Mouse (Mus musculus) forebrain, embryonic 15.5 days (tissue): ENCODE measurements at regions not wholly inside any gene's neighbourhood (a gene's known extent, or its start where the extent isn't known, plus 50 kb on each side); places are given as distances from the start of the nearest gene placed in this dataset.

ENCODE experiments used
- ATAC-seq: fragments of 200-750 bp; cut with Nextera tagmentation; replicated peaks from 2 replicates; pipeline ENCODE4 v1.8.0; 2017; ENCODE audit warnings: mild to moderate bottlenecking, moderate TSS enrichment, moderate library complexity
- H3K27ac ChIP-seq: fragments of 300-500 bp; sonication (generic); replicated peaks from 2 replicates; pipeline ENCODE4 v1.5.1; 2015; ENCODE audit warnings: mild to moderate bottlenecking, inconsistent platforms
- H3K27me3 ChIP-seq: fragments of 300-500 bp; sonication (generic); 2 replicates; pipeline ENCODE4 v1.6.1; 2015; ENCODE audit warnings: inconsistent platforms
- H3K36me3 ChIP-seq: fragments of 300-500 bp; sonication (generic); 2 replicates; pipeline ENCODE4 v1.6.1; 2015; ENCODE audit warnings: mild to moderate bottlenecking, inconsistent platforms
- H3K4me1 ChIP-seq: fragments of 300-500 bp; sonication (generic); 2 replicates; pipeline ENCODE4 v1.6.1; 2015; ENCODE audit warnings: inconsistent platforms
- H3K4me2 ChIP-seq: fragments of 300-500 bp; sonication (generic); replicated peaks from 2 replicates; pipeline ENCODE4 v1.6.1; 2015; ENCODE audit warnings: mild to moderate bottlenecking, inconsistent platforms
- H3K4me3 ChIP-seq: fragments of 300-500 bp; sonication (generic); 2 replicates; pipeline ENCODE4 v1.5.1; 2015; ENCODE audit warnings: mild to moderate bottlenecking, inconsistent platforms
- H3K9ac ChIP-seq: fragments of 300-500 bp; sonication (generic); replicated peaks from 2 replicates; pipeline ENCODE4 v1.6.1; 2015; ENCODE audit warnings: mild to moderate bottlenecking, inconsistent platforms
- H3K9me3 ChIP-seq: fragments of 300-500 bp; sonication (generic); 2 replicates; pipeline ENCODE4 v1.6.1; 2016; ENCODE audit warnings: inconsistent platforms
- WGBS: fragments of 180-500 bp; shearing (Covaris S2); methylation state at CpG from one replicate; pipeline ENCODE4 v1.1.7; 2015; ENCODE audit warnings: mixed read lengths; 5-methylcytosine and 5-hydroxymethylcytosine counted together

DNA sequence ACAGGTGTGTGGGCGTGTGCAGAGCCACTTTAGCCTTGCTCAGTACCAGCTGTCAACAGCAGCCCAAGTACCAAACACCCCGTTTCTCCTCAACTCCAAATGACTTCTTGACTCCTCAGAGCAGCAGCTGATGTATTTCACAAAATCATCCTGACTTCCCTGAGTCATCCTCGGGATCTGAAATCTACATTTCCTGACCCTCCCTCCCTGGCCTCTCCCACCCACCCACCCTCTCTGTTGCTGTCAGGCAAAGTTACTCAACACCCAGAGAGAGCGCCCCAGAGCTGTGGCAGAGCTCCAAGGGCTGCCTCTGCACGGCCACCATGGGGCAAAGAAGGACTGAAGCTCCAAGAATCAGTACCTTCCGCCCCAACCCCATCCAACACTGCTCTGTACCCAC lies 83.5 kb upstream of the Cyp1b1 start:
- Histone ChIP-seq H3K4me2 (no peak overlapping the region), H3K9ac (no peak overlapping the region), H3K27ac (no peak overlapping the region), H3K36me3 (no peaks in the 10 kb centered on the region), H3K4me1 (no peaks in the 10 kb centered on the region), H3K27me3 (no peaks in the 10 kb centered on the region), H3K9me3 (no peaks in the 10 kb centered on the region), H3K4me3 (no peak overlapping the region)
- WGBS = 94% methylated on average over 6 of the region's 6 CpGs
- no peak for ATAC-seq

DNA sequence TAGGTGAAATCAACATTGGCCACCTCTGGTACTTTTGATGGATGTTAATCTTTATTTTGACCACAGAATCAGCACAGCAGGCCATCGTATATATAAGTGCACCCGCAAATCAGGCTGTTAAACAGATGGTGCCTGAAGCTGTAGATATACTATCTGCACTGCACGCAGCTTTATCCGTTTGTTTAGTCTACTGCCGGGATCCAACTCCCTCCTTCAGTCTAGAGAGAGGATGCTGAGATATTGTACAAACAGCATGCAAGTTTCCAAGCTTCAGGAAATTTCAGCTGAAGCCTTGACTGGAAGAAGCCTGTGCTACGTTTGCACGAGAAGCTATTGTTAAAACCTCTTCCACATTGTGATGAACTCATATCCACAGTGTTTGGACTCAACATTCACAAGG lies 75.3 kb upstream of the Cyp1b1 start:
- Histone ChIP-seq H3K9me3 (no peaks in the 10 kb centered on the region), H3K4me2 (no peak overlapping the region), H3K27ac (no peak overlapping the region), H3K4me1 (no peaks in the 10 kb centered on the region), H3K36me3 (no peaks in the 10 kb centered on the region), H3K4me3 (no peak overlapping the region), H3K9ac (no peak overlapping the region), H3K27me3 (no peaks in the 10 kb centered on the region)
- no peak for ATAC-seq
- 76% methylated on average over 7 of the region's 7 CpGs for WGBS

DNA sequence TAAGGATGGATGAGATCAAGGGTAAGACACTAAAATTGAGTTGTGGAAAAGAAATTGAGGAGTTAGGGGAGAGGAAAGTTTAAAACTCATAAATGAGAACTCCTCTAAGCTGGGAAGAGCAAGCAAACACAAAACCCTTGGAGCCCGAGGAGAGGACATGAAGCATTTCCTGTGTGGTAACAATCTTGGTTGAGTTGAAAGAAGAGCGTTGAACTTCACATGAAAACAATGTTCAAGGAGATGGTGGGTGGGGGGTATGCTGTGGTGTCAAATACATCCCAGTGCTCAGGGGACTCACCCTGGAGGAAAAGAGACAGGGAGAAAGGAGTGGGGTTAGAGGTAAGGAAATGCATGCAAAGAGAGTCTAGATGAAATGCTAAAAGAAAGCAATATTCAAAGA lies 72.3 kb upstream of the Cyp1b1 start:
- no peaks in the 10 kb centered on the region for H3K4me1 ChIP-seq
- 92% methylated on average over 2 of the region's 2 CpGs for WGBS

DNA sequence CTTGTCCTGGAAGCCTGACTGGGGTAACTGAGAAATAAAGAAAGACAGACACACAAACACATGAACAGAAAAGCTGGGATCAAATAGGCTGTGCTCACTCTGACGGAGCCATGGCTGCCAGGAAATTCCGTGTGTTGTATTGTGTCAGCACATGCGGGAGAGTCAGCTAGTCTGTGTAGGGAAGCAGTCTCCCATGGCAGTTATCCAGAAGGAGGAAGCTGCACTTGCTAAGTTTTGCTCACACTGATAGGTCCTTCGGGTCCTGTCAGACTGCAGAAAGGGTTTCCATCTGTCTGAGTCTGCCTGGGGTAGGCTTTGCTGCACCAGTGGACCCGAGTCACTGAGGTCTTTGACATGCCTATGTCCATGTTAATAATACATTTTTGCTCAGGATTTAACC lies 71.8 kb upstream of the Cyp1b1 start:
- WGBS = 82% methylated on average over 5 of the region's 5 CpGs
- no peaks in the 10 kb centered on the region for H3K4me1 ChIP-seq
- no peak for ATAC-seq

More for the DNA sequence above, 72.3 kb upstream of the Cyp1b1 start:
- no peak for ATAC-seq
- Histone ChIP-seq H3K9ac (no peak overlapping the region), H3K27ac (no peak overlapping the region), H3K27me3 (no peaks in the 10 kb centered on the region), H3K36me3 (no peaks in the 10 kb centered on the region), H3K4me2 (no peak overlapping the region), H3K4me3 (no peak overlapping the region), H3K9me3 (no peaks in the 10 kb centered on the region)

DNA sequence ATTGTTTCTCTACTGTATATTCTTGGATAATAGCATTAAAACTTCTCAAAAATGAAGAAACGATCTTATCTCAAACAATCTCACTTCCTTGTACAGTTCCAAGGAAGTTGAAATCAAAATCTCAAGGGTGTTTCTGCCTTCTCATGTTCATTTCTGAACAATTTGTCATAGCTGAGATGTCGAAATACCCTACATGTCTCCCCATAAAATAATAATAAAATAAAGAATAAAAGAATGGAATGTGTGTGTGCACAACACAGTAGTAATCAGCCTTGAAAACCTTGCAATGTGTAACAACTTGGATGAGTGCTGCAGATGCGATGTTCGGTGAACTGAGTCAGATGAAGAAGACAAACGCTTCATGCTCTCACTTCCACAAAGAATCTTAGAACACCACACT lies 71.4 kb upstream of the Cyp1b1 start:
- Histone ChIP-seq H3K4me2 (no peak overlapping the region), H3K9ac (no peak overlapping the region), H3K27ac (no peak overlapping the region), H3K36me3 (no peaks in the 10 kb centered on the region), H3K9me3 (no peaks in the 10 kb centered on the region), H3K27me3 (no peaks in the 10 kb centered on the region), H3K4me3 (no peak overlapping the region), H3K4me1 (no peaks in the 10 kb centered on the region)
- ATAC-seq = no peak
- 94% methylated on average over 5 of the region's 5 CpGs for WGBS

More for the DNA sequence above, 71.8 kb upstream of the Cyp1b1 start:
- no peak overlapping the region for H3K4me3 ChIP-seq
- no peak overlapping the region for H3K27ac ChIP-seq
- H3K9ac ChIP-seq = no peak overlapping the region
- no peaks in the 10 kb centered on the region for H3K9me3 ChIP-seq
- no peak overlapping the region for H3K4me2 ChIP-seq
- H3K36me3 ChIP-seq = no peaks in the 10 kb centered on the region
- no peaks in the 10 kb centered on the region for H3K27me3 ChIP-seq

DNA sequence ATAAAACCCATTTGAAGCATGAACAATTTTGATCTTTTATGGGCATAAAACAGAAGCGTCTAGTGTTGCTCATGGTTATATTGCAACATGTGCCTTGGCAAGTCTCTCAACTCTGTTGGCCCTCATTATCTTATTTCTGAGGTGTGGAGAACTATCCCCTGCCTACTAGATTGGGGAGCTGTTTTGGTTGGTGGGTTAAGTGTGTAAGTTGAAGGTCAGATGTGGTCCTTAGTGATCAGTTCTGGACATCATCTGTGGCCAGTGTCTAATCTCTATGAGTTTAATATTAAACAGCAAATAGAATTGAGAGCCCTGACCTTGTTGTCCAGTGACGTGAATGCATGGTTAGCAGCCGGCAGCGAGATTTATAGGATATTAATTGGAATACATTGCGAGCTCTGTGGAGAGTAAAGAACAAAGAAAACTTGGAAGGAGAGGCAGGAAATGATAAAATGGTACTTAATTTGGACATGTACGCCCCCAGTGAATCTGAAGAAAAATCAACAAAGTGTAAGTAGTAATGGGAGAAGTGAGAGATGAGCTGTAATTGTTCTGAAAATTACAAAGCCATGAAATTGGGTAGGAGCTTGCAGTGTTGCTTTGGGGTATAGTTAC lies 69.5 kb upstream of the Cyp1b1 start:
- H3K4me2 ChIP-seq = no peak overlapping the region
- no peaks in the 10 kb centered on the region for H3K4me1 ChIP-seq
- H3K4me3 ChIP-seq = no peak overlapping the region
- WGBS = 94% methylated on average over 6 of the region's 6 CpGs
- no peaks in the 10 kb centered on the region for H3K36me3 ChIP-seq
- no peaks in the 10 kb centered on the region for H3K27me3 ChIP-seq
- H3K27ac ChIP-seq = no peak overlapping the region
- 0 out of 2 replicates have a peak, but pooled peaks cover 3% of the 10 kb centered on the region for H3K9me3 ChIP-seq
- no peak overlapping the region for H3K9ac ChIP-seq
- ATAC-seq = no peak

DNA sequence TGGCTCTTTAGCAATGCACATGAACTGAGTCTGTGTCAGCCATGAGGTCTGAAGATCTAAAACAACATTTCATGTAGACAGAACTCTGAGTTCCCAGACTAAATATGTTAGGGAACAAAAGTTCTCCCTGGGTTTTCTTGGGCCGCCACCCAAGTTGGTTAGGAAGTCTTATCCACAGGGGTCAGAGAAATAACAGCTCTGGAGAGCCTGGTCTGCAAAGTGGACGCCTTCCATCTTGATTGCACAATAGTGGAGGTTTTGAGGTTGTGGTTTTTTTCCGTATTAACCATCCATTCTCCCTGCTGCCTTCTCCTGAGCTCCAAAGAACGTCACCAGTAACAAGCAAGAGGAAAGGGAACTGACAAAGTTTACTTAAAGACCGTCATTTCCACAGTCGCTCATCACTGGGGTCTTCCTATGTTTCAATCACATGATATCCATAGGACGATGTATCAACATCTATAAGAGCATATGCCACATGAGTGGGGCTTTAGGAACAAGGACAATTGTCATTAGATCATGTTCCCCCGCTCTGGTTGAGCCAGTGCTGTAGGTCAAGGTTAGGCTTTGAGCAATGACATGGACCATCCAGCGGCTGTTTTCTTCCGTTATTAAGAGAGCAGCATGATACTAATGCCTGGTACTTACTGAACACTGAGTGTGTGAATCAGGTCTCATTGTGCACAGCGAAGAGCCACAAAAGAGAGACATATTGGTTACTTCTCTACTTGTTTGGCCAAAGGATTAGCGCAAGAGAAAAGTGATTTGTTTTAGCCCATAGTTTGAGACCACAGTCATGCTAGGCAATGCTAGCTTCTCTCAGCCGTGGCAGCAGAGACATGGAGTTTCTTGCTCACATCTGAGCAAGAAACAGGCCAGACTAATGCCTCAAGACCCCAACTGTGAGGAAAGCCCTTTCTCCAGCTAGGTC lies 67.1 kb upstream of the Cyp1b1 start:
- H3K27ac ChIP-seq = no peak overlapping the region
- WGBS = 91% methylated on average over 13 of the region's 13 CpGs
- ATAC-seq = no peak

DNA sequence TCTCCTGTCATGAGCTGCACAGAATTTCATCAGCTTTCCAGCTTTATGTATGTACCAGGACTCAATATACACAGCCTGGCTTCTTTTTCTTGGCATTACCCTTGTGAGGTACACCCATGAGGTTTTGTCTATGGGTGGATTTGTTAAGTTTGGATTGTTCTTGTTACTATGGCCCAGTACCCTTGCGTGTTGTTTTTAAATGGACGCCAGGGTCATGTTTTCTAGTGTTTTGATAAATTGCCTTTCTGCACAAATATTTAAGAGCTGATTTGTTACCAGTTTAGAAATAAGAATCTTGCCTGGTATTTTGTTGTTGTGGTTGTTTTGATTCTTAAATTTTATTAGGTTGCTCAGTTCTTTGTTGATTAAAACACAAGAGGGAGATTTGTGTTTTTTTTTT lies 66.4 kb upstream of the Cyp1b1 start:
- no peak overlapping the region for H3K27ac ChIP-seq
- ATAC-seq = no peak

More for the DNA sequence above, 67.1 kb upstream of the Cyp1b1 start:
- Histone ChIP-seq H3K9me3 (0 out of 2 replicates have a peak, but pooled peaks cover 3% of the 10 kb centered on the region), H3K36me3 (no peaks in the 10 kb centered on the region), H3K27me3 (no peaks in the 10 kb centered on the region), H3K4me2 (no peak overlapping the region), H3K4me1 (no peaks in the 10 kb centered on the region), H3K9ac (no peak overlapping the region), H3K4me3 (no peak overlapping the region)

DNA sequence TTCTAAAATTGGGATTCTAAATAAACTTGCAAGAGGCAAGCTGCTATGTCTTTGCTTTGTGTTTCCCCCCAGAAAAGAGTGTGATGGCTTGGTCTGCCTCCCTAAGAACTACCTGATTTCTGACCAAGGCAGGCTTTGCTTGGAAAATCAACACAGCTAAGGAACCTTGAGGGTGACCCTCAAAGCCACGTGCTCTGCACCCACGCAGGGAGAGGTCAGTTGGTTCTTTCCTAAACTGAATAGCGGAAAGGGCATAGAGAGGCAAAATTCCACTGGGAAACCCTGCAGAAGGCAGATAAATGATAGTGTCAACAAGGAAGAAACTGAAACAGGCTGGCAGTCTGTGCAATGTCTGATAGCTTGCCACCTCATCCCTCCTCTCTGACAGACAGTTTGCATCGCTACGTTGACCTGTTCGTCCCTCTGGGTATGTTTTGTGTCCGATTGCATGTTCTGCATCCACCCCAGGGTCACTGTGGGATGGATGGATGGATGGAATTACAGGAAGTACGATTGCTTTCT lies 63.1 kb upstream of the Cyp1b1 start:
- no peak for ATAC-seq
- no peaks in the 10 kb centered on the region for H3K36me3 ChIP-seq
- H3K4me3 ChIP-seq = no peak overlapping the region
- 90% methylated on average over 8 of the region's 8 CpGs for WGBS
- H3K9ac ChIP-seq = no peak overlapping the region
- no peak overlapping the region for H3K4me2 ChIP-seq
- no peaks in the 10 kb centered on the region for H3K4me1 ChIP-seq
- 0 out of 2 replicates have a peak, but pooled peaks cover 3% of the 10 kb centered on the region for H3K9me3 ChIP-seq
- no peaks in the 10 kb centered on the region for H3K27me3 ChIP-seq
- no peak overlapping the region for H3K27ac ChIP-seq

More for the DNA sequence above, 66.4 kb upstream of the Cyp1b1 start:
- Histone ChIP-seq H3K9ac (no peak overlapping the region), H3K4me3 (no peak overlapping the region), H3K27me3 (no peaks in the 10 kb centered on the region), H3K9me3 (0 out of 2 replicates have a peak, but pooled peaks cover 3% of the 10 kb centered on the region), H3K36me3 (no peaks in the 10 kb centered on the region), H3K4me1 (no peaks in the 10 kb centered on the region), H3K4me2 (no peak overlapping the region)
- WGBS = 96% methylated on average over 2 of the region's 2 CpGs

DNA sequence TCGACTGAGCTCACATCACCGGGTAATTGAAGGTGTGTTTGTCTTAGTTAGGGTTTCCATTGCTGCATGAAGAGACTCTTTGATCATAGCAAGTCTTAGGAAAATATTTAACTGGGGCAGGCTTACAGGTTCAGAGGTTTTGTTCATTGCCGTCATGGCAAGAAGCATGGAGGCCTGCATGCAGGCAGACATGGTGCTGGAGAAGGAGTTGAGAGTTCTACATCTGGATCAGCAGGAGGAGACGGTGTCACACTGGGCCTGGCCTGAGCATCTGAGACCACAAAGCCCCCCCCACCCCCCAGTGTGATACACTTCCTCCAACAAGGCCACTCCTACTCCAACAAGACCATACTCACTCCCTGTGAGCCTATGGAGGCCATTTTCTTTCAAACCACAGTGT lies 61.3 kb upstream of the Cyp1b1 start:
- Histone ChIP-seq H3K36me3 (no peaks in the 10 kb centered on the region), H3K4me1 (no peaks in the 10 kb centered on the region), H3K4me3 (no peak overlapping the region), H3K27me3 (no peaks in the 10 kb centered on the region), H3K9me3 (0 out of 2 replicates have a peak, but pooled peaks cover 3% of the 10 kb centered on the region), H3K9ac (no peak overlapping the region), H3K4me2 (no peak overlapping the region), H3K27ac (no peak overlapping the region)
- no peak for ATAC-seq
- WGBS = 93% methylated on average over 4 of the region's 4 CpGs

DNA sequence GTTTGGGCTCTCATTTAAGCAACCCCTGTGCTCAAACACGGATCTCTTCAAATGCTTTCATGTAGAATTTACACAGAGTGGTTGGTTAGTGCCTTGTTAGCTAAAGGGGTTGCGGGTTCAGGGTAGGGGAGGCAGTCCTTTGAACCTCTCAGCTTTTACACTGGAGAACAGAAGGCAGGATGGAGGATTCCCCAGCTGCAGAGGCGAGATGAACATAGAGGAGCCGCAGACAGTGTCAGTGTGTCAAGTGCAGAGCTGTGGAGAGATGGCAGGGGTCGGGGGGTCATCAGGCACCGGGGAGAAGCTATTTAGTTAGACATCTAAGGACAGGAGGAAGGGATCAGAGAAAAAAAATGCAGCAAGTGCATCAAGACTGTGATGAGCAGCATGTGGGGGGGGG lies 60.4 kb upstream of the Cyp1b1 start:
- Histone ChIP-seq H3K4me3 (no peak overlapping the region), H3K27me3 (no peaks in the 10 kb centered on the region), H3K27ac (no peak overlapping the region), H3K4me2 (no peak overlapping the region), H3K36me3 (no peaks in the 10 kb centered on the region), H3K9me3 (no peaks in the 10 kb centered on the region), H3K9ac (no peak overlapping the region), H3K4me1 (no peaks in the 10 kb centered on the region)
- ATAC-seq = no peak
- 82% methylated on average over 6 of the region's 6 CpGs for WGBS

DNA sequence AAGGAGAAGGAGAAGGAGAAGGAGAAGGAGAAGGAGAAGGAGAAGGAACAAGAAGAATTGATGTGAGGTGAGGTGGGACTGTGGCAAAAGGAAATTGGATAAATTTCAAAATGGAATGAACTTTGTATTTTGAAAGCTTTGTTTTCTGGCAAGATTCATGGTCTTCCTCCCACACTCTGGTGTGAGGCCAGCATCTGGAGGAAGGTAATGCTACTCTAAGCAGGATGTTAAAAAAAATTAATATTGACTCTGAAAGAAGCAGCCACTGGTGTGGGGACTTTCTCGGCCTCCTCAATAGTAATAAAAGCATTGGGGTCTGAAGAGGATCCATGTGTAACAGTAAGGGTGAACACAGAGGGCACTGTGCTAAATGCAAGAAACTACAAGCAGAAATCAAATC lies 59.4 kb upstream of the Cyp1b1 start:
- Histone ChIP-seq H3K36me3 (no peaks in the 10 kb centered on the region), H3K4me2 (no peak overlapping the region), H3K4me1 (no peaks in the 10 kb centered on the region), H3K9ac (no peak overlapping the region), H3K4me3 (no peak overlapping the region), H3K9me3 (no peaks in the 10 kb centered on the region), H3K27me3 (no peaks in the 10 kb centered on the region), H3K27ac (no peak overlapping the region)
- 73% methylated on average over 1 of the region's 1 CpGs for WGBS
- no peak for ATAC-seq
